Mouse (Mus musculus) testis, postnatal 10 days (tissue): Measurements from ENCODE around the gene Abhd14b.
A peak's percentile ranks its signal among the peaks of the same experiment; 100 is the strongest.

ENCODE experiments used
- DNase-seq: peaks from one replicate; pipeline ENCODE4 v3.0.0; 2021; ENCODE audit warnings: low spot score

The Abhd14b gene

DNA sequence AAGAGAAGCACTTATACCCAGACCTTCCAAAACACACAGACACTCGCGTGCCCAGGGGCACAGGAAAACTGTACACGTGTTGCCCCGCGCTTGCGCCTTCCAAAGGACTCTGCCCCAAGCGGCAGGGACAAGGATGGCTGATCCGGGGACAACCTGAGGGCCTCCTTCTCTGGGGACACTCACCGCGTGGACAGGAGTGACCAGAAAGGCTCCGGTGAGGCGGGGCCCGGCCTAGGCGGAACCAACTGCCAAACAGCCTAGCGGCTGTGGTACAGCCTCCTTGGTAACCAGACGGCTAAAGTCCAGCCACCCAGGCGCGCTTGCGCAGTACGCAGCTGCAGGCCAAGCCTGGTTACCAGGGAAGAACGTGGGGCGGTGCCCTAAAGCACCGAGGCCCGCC is at the start of gene Abhd14b, which contains the start of gene Abhd14a:
TSS of gene Abhd14b (plus strand) at position 112 of the 400 bp plus-strand sequence.
TSS of gene Abhd14a (minus strand) at position 331 of the 400 bp plus-strand sequence.
- DNase-seq: peak; percentile 92

DNA sequence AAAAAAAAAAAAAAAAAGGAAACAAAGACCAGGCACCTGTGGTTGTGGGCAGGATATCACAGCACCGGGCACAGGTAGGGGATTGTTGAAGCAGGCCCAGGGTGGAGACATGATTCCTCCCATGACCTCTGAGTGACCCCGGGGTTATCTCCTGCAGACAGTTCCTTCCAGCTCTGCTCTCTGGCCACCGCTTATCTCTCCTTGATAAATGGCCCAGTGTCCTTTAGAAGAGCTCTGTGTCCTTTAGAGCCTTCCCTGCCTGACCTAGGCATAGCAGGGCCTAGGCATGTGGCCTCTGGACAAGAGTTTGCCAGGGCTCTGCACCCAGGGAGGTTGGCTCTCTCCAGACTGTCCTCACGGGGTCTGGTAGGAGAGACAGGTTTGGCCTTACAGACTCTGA is 49.5 kb upstream of the Abhd14b start:
- DNase-seq: no peak

DNA sequence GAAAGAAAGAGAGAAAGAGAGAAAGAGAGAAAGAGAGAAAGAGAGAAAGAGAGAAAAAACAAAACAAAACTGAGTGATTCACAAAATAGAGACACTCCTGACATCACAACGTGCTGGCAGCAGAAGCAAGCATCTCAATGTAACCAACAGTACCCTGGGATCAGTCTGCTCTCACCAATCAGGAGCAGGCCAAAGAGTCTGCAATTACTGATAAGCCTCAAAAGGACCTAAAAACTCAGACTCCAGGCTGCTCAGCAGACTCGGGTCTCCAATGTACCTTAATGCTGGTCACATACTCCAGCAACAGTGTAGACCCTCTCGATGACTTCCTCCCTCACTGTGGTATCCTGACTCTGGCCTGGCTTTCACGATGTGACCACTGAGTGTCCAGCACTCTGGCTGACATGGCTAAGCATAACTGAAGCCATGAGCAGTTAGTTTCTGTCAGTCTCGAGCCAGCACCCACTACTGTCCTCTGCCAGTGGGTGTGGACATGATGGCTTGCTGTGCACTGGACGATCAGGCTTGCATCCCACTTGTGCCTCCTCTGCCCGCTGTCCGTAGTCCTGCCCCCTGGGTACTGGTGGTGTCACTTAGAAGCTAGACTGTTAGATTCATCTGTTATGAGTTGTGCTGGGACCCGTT is 48.5 kb upstream of the Abhd14b start:
- DNase-seq: no peak

DNA sequence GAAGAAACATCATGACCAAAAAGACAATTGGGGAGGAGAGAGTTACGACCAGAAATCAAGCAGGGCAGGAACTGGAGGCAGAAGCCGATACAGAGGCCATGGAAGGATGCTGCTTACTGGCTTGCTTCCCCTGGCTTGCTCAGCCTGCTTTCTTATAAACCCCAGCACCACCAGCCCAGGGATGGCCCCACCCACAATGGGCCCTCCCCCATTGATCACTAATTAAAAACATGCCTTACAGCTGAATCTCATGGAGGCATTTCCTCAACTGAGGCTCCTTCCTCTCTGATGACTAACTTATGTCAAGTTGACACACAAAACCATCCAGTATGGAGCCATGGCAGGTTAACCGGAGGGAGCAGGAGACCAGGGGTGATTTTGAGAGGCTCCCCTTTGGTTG is 47.5 kb upstream of the Abhd14b start:
- DNase-seq: no peak

DNA sequence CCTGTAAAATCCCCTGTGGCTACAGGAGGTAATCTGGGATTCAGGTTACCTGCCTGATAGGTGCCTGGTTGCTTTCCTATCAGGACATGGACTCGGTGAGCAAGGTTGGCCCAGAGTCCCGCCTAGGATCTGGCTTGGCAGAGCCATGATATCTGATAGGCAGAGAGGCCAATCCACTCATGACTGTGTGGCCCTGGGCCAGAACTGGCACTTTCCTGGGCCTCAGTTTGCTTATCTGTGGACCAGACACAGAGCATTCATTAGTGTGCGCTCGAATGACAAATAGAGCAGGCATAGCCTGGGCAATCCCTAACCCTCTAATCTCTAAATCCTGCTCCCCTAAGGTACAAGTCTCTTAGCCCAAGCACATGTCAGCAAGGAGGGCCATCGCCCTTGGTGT is 45.1 kb upstream of the Abhd14b start:
- no peak for DNase-seq

GRCm38 (mm10) chr9:106402607-106403375 is 44.5 kb upstream of the Abhd14b start:
- no peak for DNase-seq

- DNase-seq: no peak
Measured at GRCm38 (mm10) chr9:106405275-106405674, 42.0 kb upstream of the Abhd14b start.

DNA sequence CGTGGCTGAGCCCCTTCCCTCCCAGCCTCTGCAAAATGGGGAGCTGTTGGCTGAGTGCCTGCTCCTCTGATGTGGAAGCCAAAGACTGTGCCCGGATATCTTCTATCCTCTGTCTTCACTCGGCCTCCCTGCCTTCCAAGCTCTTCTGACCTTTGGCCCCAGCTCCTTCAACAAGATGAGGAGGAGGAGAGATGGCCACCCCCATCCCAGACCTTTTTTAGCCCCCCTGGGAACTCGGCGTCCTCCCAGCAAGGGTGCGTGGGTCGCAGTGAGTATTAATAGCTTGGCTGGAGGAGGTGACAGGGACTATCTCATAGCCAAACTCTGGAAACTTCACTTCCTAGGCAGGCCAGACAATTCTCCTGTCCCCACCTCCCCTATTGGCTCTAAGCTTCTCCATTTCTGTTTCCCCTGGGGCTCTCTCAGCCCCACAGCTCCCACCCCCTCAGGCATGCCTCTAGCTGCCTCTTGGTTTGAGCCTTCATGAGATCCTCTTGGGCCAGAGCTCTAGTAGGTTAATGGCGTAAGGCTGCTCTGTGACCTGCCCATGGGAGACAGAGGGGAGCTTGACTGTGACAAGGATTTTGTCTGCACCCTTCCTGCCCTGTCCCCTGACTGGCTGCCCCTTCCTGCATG is 40.7 kb upstream of the Abhd14b start:
- DNase-seq: no peak

- no peak for DNase-seq
Measured at GRCm38 (mm10) chr9:106409096-106409495, 38.2 kb upstream of the Abhd14b start.

DNA sequence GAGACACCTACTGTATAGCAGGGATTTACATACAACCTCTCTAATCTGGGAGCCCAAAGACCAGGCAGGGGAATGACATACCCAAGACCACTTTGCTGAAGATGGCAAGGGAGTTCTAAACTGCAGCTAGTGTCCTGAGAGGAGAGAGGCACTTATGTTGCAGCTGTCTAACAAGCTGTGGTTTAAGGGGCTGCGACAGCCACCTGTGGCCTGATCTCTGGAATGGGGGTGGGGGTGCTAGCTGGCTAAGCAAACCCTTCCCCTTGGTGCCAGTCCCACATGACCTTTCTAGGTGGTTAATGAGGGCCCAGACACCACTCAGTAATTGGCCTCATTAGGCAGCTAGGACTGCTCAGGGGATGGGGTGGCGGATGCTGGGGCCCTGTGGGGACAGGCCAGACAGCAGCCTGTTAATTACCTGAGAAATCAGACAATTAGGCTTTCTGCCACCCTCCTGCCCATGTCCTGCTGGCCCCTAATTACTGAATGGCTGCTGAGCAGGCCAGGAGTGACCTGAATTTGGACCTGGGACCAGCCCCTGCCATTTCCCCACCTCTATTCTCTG is 37.1 kb upstream of the Abhd14b start:
- DNase-seq: no peak

DNA sequence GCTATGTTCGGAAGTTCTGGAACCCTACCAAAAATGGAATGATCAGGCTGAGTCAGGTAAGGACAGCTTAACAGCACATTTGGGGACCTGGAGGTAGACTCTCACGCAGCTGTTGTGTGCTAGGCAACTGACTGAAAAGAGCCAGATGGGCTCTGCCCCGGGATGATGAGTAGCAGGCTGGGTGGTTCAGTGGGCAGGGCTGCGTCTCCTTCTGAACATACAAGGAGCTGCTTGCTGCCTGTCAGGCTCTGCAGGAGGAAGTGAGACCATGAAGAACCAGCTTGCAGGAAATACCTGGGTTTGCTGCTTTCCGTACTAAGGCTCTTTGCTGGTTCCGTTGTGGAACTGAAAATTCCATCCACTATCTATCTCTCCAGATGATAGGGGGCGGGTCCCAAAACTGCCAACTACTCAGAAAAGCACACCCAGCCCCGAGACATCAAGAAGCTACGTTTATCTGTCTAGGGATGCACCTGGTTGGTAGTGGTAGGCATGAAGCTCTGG is 36.1 kb upstream of the Abhd14b start:
- DNase-seq: no peak

GRCm38 (mm10) chr9:106411729-106412128 is 35.5 kb upstream of the Abhd14b start:
- DNase-seq: no peak

DNA sequence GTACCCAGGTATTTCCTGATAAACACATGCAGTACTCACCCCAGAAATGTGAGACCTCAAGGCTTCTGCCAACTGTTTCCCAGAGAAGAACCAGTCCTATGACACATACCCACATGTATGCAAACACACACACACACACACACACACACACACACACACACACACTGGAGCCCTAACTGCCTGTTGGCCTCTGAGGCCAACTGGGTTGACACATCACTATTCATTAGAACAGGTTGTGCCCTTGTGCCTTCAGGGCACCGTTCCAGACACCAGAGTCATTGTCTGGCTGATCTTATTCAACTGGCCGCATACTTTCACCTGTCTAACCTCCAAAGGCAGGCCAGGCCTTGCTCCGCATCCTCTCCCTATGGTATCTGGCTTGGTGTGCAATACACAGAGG is 35.0 kb upstream of the Abhd14b start:
- DNase-seq: no peak

DNA sequence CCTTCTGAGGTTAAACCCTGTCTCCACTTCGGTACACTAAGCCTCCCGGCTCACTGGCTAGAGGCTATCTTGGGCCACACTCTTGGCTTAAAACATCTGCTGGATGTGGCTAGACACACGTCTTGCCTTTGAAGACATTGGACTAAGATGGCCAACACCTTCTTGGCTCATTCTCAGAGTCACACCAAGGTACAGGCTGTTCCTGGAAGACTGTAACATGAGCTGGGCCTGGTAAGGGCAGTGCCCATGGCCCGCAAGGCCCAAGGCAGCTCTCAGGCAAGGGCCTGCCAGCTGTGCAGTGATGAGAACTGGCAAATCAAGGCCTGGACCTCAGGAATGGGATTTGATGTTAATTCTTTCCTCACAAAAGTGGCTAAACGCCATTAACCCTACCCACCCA is 33.7 kb upstream of the Abhd14b start:
- no peak for DNase-seq

DNA sequence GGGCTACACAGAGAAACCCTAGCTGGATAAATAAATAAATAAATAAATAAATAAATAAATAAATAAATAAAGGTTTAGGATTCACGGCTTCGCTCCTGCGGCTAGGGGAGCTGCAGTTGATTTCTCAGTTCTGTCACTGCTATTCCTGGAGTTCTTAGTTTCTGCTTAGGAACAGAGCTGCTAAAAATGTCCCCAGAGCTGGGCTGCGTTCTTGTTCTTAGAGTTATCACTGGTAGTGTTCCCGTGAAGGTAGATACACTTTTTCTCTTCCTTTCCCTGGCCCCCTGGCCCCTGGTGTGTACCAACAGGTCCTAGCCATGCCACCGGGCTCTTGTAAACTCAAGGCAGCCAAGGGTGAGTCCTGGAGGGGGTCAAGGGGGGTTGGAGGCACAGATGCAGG is 30.4 kb upstream of the Abhd14b start:
- DNase-seq: no peak

GRCm38 (mm10) chr9:106417841-106418625 is 29.2 kb upstream of the Abhd14b start:
- DNase-seq: peak; percentile 95

DNA sequence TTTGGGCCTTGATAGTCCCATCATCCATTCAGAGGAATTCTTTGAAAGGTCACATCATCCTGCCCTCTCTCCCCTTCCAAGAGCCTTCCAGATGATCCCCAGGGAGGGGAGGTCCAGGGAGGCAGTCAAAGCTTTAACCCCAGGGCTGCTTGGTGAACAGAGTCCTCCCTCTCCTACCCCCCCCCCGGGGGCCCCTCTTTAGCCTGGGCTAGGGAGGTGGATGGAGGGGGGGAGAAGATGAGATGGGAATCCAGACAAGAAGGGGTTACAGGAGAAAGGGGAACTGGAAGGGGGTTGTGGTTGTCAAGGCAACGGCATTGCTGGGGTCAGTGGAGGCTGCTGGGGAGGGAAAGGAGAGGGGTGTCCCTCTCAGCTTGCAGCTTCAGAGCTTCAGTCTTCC is 26.7 kb upstream of the Abhd14b start:
- DNase-seq: no peak

GRCm38 (mm10) chr9:106421033-106421864 is 26.0 kb upstream of the Abhd14b start:
- no peak for DNase-seq

- peak; percentile 86 for DNase-seq
Measured at GRCm38 (mm10) chr9:106421865-106422160, 25.4 kb upstream of the Abhd14b start.

DNA sequence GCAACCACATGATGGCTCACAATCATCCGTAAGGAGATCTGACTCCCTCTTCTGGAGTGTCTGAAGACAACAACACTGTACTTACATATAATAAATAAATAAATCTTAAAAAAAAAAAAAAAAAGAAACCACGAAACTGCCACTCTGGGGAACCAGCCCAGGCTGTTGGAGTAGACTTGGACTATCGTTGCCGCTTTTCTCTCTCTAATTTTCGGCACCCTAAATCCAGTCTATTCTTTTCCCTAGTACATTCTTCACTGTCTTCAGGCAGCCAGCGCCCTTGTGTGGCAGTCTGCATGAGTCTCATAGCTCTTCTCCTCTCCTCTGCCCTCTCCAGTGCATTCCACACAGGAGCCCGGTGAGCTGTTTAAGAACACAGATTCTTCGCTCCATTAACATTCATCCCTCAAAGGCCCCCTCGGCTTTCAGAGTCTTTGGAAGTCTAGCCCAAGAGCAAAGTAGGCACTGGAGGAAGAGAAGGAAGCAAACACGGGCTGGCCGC is 18.5 kb upstream of the Abhd14b start:
- no peak for DNase-seq
